Comparison of ENCODE assay signal across 7 mouse cellular contexts in genomic region chr2:160578384-160579320, GRCm38 (mm10).
DNase-seq lines count a peak whose midpoint lies in the region; ATAC-seq and TF ChIP-seq lines count a peak whose summit lies in the region.

No protein-coding gene starts in this region.

- intact Hi-C loops in gastrocnemius, adult 2 months (cut with DNase I) = loop anchor here (1.0 to 10.0 kb wide), 4 partner anchors 164 to 1666 kb away; no protein-coding TSS in a partner anchor

- H3K4me1 ChIP-seq in limb, embryonic 10.5 days = peaks cover 5% of the 10 kb centered on the region
- no peaks in the 10 kb centered on the region for H3K4me1 ChIP-seq in midbrain, embryonic 16.5 days (ENCODE audit: control insufficient read depth, insufficient read depth, low read length)

- ATAC-seq in midbrain, embryonic 16.5 days = peak; percentile 67

- H3K36me3 ChIP-seq in limb, embryonic 10.5 days = no peaks in the 10 kb centered on the region
- no peaks in the 10 kb centered on the region for H3K36me3 ChIP-seq in midbrain, embryonic 16.5 days (ENCODE audit: control insufficient read depth, insufficient read depth, low read length)

- H3K9me3 ChIP-seq in limb, embryonic 10.5 days (replicated peaks) = no peaks in the 10 kb centered on the region
- no peaks in the 10 kb centered on the region for H3K9me3 ChIP-seq in midbrain, embryonic 16.5 days (replicated peaks; ENCODE audit: control insufficient read depth, low read length, poor library complexity, severe bottlenecking)

- H3K4me2 ChIP-seq in midbrain, embryonic 16.5 days (ENCODE audit: low read length) = peak overlapping the region; percentile 50

- TF ChIP-seq CTCF in gastrocnemius, adult 2 months (IDR thresholded peaks at IDR 0.05) = peak; percentile 100

- H3K9ac ChIP-seq in midbrain, embryonic 16.5 days (ENCODE audit: low read depth, low read length) = no peak overlapping the region

- peak; percentile 79 to 94 for DNase-seq in adrenal gland, adult (ENCODE audit: inconsistent age in 2 of 2, low spot score in 1 of 2)
- DNase-seq in cerebellum, postnatal 4 days (ENCODE audit: low spot score in 2 of 2) = peak; percentile 89 to 93
- DNase-seq in gastrocnemius, adult 2 months = peak; percentile 84
- peak; percentile 82 for DNase-seq in kidney, adult 18-20 months
- DNase-seq in limb, embryonic 10.5 days (ENCODE audit: low spot score) = peak; percentile 92
- DNase-seq in spleen, adult 18-20 months = peak; percentile 27 to 77

- peaks cover 87% of the 10 kb centered on the region for H3K27me3 ChIP-seq in limb, embryonic 10.5 days (ENCODE audit: low read depth, poor library complexity, severe bottlenecking)
- peaks cover 2% of the 10 kb centered on the region for H3K27me3 ChIP-seq in midbrain, embryonic 16.5 days (ENCODE audit: control insufficient read depth, insufficient read depth, low read depth, low read length)

- WGBS in limb, embryonic 10.5 days = 14% methylated on average over 17 of the region's 17 CpGs
- WGBS in midbrain, embryonic 16.5 days = 10% methylated on average over 17 of the region's 17 CpGs

- no peak overlapping the region for H3K4me3 ChIP-seq in gastrocnemius, adult 2 months
- H3K4me3 ChIP-seq in limb, embryonic 10.5 days = no peak overlapping the region
- H3K4me3 ChIP-seq in midbrain, embryonic 16.5 days (ENCODE audit: low read depth, low read length) = peak overlapping the region; percentile 21; the same call in 1 of the 2 replicates

- H3K27ac ChIP-seq in gastrocnemius, adult 2 months = no peak overlapping the region
- no peak overlapping the region for H3K27ac ChIP-seq in limb, embryonic 10.5 days
- H3K27ac ChIP-seq in midbrain, embryonic 16.5 days (ENCODE audit: low read length) = no peak overlapping the region
